Comparison of ENCODE assay signal across 7 mouse cellular contexts in the genomic region with DNA sequence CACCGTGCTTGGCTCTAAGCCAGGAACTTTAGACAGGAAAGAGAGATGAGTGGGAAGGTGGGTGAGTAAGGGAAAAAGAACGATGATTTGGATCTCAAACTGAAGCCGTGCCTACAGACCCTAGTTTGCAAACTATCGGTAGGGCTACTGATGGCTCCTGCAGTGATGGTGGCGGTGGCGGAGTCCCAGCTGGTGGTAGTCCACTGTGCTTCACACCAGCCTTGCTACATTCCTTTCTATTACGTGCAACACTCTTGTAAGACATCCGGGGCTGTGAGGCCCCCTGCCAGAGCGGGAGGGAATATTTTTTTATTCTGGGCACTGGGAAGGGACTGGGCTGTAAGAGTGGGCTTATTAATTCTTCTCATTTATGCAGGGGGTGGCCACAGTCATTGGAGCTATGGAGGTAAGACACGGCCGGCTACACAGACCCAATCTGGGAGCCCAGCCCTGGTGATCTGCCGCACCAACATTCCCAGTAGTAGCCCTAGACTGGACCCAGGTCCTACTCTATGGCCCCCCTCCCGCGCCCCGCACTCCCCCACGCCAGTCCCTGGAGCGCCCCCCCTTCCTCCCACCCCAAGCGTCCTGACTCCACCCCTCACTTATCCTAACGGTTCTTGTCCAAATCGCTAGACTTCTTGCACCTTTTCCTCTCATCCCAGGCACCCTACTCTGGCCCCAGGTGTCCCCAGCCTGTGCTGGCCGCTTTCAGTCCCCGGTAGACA. TPM values are rescaled to one million over a fixed set of nuclear protein-coding genes. Genes with fewer than 3 reads are reported as not detected.
DNase-seq lines count a peak whose midpoint lies in the region; ATAC-seq and TF ChIP-seq lines count a peak whose summit lies in the region.

No protein-coding gene starts in this region.

- H3K27me3 ChIP-seq in kidney, embryonic 16.5 days (ENCODE audit: insufficient read depth, low read length) = no peaks in the 10 kb centered on the region
- H3K27me3 ChIP-seq in limb, embryonic 12.5 days = peaks cover 17% of the 10 kb centered on the region
- H3K27me3 ChIP-seq in midbrain, embryonic 15.5 days (replicated peaks) = peaks cover 13% of the 10 kb centered on the region

- 0 out of 2 replicates have a peak, but pooled peaks have one; percentile 8 for TF ChIP-seq POLR2A in embryonic fibroblast, embryonic 13.5 days (IDR thresholded peaks at IDR 0.05; ENCODE audit: low read depth, low read length)

- intact Hi-C loops in left cerebral cortex, postnatal 10 days (cut with DNase I) = no loop called here

- peak overlapping the region; percentile 88 for H3K4me2 ChIP-seq in kidney, embryonic 16.5 days (replicated peaks; ENCODE audit: low read depth, low read length)
- H3K4me2 ChIP-seq in limb, embryonic 12.5 days = peak overlapping the region; percentile 80
- H3K4me2 ChIP-seq in midbrain, embryonic 15.5 days = peak overlapping the region; percentile 40

- 8% methylated on average over 22 of the region's 22 CpGs for WGBS in kidney, embryonic 16.5 days
- WGBS in limb, embryonic 12.5 days = 9% methylated on average over 22 of the region's 22 CpGs
- 14% methylated on average over 21 of the region's 22 CpGs for WGBS in midbrain, embryonic 15.5 days

- no peak for TF ChIP-seq CTCF in embryonic fibroblast, embryonic 13.5 days (IDR thresholded peaks at IDR 0.05; ENCODE audit: borderline replicate concordance, insufficient read depth, low read length)

- no peaks in the 10 kb centered on the region for H3K9me3 ChIP-seq in kidney, embryonic 16.5 days (ENCODE audit: low read length)
- H3K9me3 ChIP-seq in limb, embryonic 12.5 days = no peaks in the 10 kb centered on the region
- no peaks in the 10 kb centered on the region for H3K9me3 ChIP-seq in midbrain, embryonic 15.5 days

- H3K4me3 ChIP-seq in kidney, embryonic 16.5 days (ENCODE audit: low read length) = peak overlapping the region; percentile 57
- H3K4me3 ChIP-seq in embryonic fibroblast, embryonic 13.5 days (ENCODE audit: insufficient read depth, low read length) = peak overlapping the region; percentile 35
- H3K4me3 ChIP-seq in limb, embryonic 12.5 days (replicated peaks) = peak overlapping the region; percentile 48
- H3K4me3 ChIP-seq in midbrain, embryonic 15.5 days = peak overlapping the region; percentile 21

- peaks cover 15% of the 10 kb centered on the region for H3K4me1 ChIP-seq in kidney, embryonic 16.5 days (ENCODE audit: insufficient read depth, low read length)
- no peaks in the 10 kb centered on the region; the same call in 1 of the 2 replicates for H3K4me1 ChIP-seq in embryonic fibroblast, embryonic 13.5 days (ENCODE audit: control insufficient read depth, insufficient read depth, low read length)
- peaks cover 22% of the 10 kb centered on the region for H3K4me1 ChIP-seq in limb, embryonic 12.5 days (replicated peaks)
- H3K4me1 ChIP-seq in midbrain, embryonic 15.5 days = peaks cover 10% of the 10 kb centered on the region; the same call in 1 of the 2 replicates

- peak; percentile 36 for ATAC-seq in kidney, embryonic 16.5 days (ENCODE audit: low FRiP score, low TSS enrichment)
- ATAC-seq in limb, embryonic 12.5 days (ENCODE audit: insufficient number of reproducible peaks, insufficient read depth, low FRiP score, low TSS enrichment, low read depth) = peak; percentile 20; the same call in 1 of the 2 replicates
- ATAC-seq in midbrain, embryonic 15.5 days (replicated peaks) = no peak; the same call in 1 of the 2 replicates

- DNase-seq in kidney, adult 11 months = no peak
- no peak for DNase-seq in spleen, adult 18-20 months
- no peak for DNase-seq in left cerebral cortex, postnatal 10 days (ENCODE audit: extremely low spot score in 1 of 2, low spot score in 2 of 2)

- H3K36me3 ChIP-seq in kidney, embryonic 16.5 days (ENCODE audit: insufficient read depth, low read length) = no peaks in the 10 kb centered on the region
- H3K36me3 ChIP-seq in limb, embryonic 12.5 days = no peaks in the 10 kb centered on the region
- H3K36me3 ChIP-seq in midbrain, embryonic 15.5 days (replicated peaks) = no peaks in the 10 kb centered on the region

- 0 out of 2 replicates have a peak overlapping the region, but pooled peaks have one; percentile 8 for H3K27ac ChIP-seq in kidney, embryonic 16.5 days (ENCODE audit: low read length)
- H3K27ac ChIP-seq in embryonic fibroblast, embryonic 13.5 days (ENCODE audit: insufficient read depth, low read length) = no peak overlapping the region
- H3K27ac ChIP-seq in limb, embryonic 12.5 days = no peak overlapping the region
- no peak overlapping the region for H3K27ac ChIP-seq in midbrain, embryonic 15.5 days

- peak overlapping the region; percentile 67 for H3K9ac ChIP-seq in kidney, embryonic 16.5 days (replicated peaks; ENCODE audit: low read length)
- peak overlapping the region; percentile 59 for H3K9ac ChIP-seq in limb, embryonic 12.5 days (replicated peaks)
- no peak overlapping the region for H3K9ac ChIP-seq in midbrain, embryonic 15.5 days

RNA-seq across cellular contexts. Expression of gene Car9, which starts 1.3 kb away (rescaled TPM):
- 1.5 and 2.7 TPM in 2 replicates for polyA plus RNA-seq in kidney, embryonic 16.5 days (2015; fragmentation: Nextera tagmentation; extraction: Ambion mirVana)
- polyA plus RNA-seq in embryonic fibroblast, embryonic 13.5 days (2011; ENCODE audit: insufficient read length, low read depth, missing spikeins) = 0.48 and 2.0 TPM in 2 replicates
- polyA plus RNA-seq in limb, embryonic 12.5 days (2016; fragmentation: Nextera tagmentation; extraction: Ambion mirVana) = 1.1 and 1.3 TPM in 2 replicates
- polyA plus RNA-seq in midbrain, embryonic 15.5 days (2015; fragmentation: Nextera tagmentation; extraction: Ambion mirVana) = 0.32 and 0.49 TPM in 2 replicates
- under 1 TPM in 1 of 2 experiments, not detected in 1; 0.45 TPM for total RNA-seq in left cerebral cortex, postnatal 10 days (2021)

RNA-seq across cellular contexts. Expression of gene Arhgef39, which starts 8.6 kb away (rescaled TPM):
- 45.3 and 47.7 TPM in 2 replicates for polyA plus RNA-seq in kidney, embryonic 16.5 days (2015; fragmentation: Nextera tagmentation; extraction: Ambion mirVana)
- polyA plus RNA-seq in embryonic fibroblast, embryonic 13.5 days (2011; ENCODE audit: insufficient read length, low read depth, missing spikeins) = 5.4 and 12.8 TPM in 2 replicates
- polyA plus RNA-seq in limb, embryonic 12.5 days (2016; fragmentation: Nextera tagmentation; extraction: Ambion mirVana) = 44.8 and 46.4 TPM in 2 replicates
- polyA plus RNA-seq in midbrain, embryonic 15.5 days (2015; fragmentation: Nextera tagmentation; extraction: Ambion mirVana) = 6.2 and 7.0 TPM in 2 replicates
- total RNA-seq in left cerebral cortex, postnatal 10 days (2021) = 1 to 10 TPM; 1.1 to 1.4 TPM

RNA-seq across cellular contexts. Expression of gene Ccdc107, which starts 15.4 kb away (rescaled TPM):
- 73.5 and 89.4 TPM in 2 replicates for polyA plus RNA-seq in kidney, embryonic 16.5 days (2015; fragmentation: Nextera tagmentation; extraction: Ambion mirVana)
- polyA plus RNA-seq in embryonic fibroblast, embryonic 13.5 days (2011; ENCODE audit: insufficient read length, low read depth, missing spikeins) = 32.5 and 39.2 TPM in 2 replicates
- 62.0 and 63.8 TPM in 2 replicates for polyA plus RNA-seq in limb, embryonic 12.5 days (2016; fragmentation: Nextera tagmentation; extraction: Ambion mirVana)
- polyA plus RNA-seq in midbrain, embryonic 15.5 days (2015; fragmentation: Nextera tagmentation; extraction: Ambion mirVana) = 81.4 and 82.8 TPM in 2 replicates
- total RNA-seq in left cerebral cortex, postnatal 10 days (2021) = 10 to 100 TPM; 31.1 to 32.5 TPM

RNA-seq across cellular contexts. Expression of gene Tpm2, which starts 15.5 kb away (rescaled TPM):
- 233 and 312 TPM in 2 replicates for polyA plus RNA-seq in kidney, embryonic 16.5 days (2015; fragmentation: Nextera tagmentation; extraction: Ambion mirVana)
- 722 and 1,110 TPM in 2 replicates for polyA plus RNA-seq in embryonic fibroblast, embryonic 13.5 days (2011; ENCODE audit: insufficient read length, low read depth, missing spikeins)
- polyA plus RNA-seq in limb, embryonic 12.5 days (2016; fragmentation: Nextera tagmentation; extraction: Ambion mirVana) = 215 and 216 TPM in 2 replicates
- polyA plus RNA-seq in midbrain, embryonic 15.5 days (2015; fragmentation: Nextera tagmentation; extraction: Ambion mirVana) = 9.8 and 10.7 TPM in 2 replicates
- total RNA-seq in left cerebral cortex, postnatal 10 days (2021) = 1 to 10 TPM; 7.2 to 7.9 TPM

RNA-seq across cellular contexts. Expression of gene Sit1, which starts 24.6 kb away (rescaled TPM):
- not detected in 2 replicates for polyA plus RNA-seq in kidney, embryonic 16.5 days (2015; fragmentation: Nextera tagmentation; extraction: Ambion mirVana)
- polyA plus RNA-seq in embryonic fibroblast, embryonic 13.5 days (2011; ENCODE audit: insufficient read length, low read depth, missing spikeins) = not detected in 2 replicates
- polyA plus RNA-seq in limb, embryonic 12.5 days (2016; fragmentation: Nextera tagmentation; extraction: Ambion mirVana) = not detected in 2 replicates
- polyA plus RNA-seq in midbrain, embryonic 15.5 days (2015; fragmentation: Nextera tagmentation; extraction: Ambion mirVana) = not detected in 2 replicates
- not detected for total RNA-seq in left cerebral cortex, postnatal 10 days (2021)
